Mouse (Mus musculus) MEL (cell line): Measurements from ENCODE around the gene Ttc21b. TPM values are rescaled to one million over a fixed set of nuclear protein-coding genes. Genes with fewer than 3 reads are reported as not detected.

Experiments
- DNase-seq: peaks from one replicate; pipeline ENCODE4 v3.0.0; 2011; ENCODE audit warnings: low read depth, low spot score
- H3K27ac ChIP-seq: 2 replicates; pipeline ENCODE4 v1.5.1; 2012; ENCODE audit warnings: low read depth, mild to moderate bottlenecking, control low read depth, low read length, moderate library complexity; ENCODE audit not compliant: control insufficient read depth
- H3K27me3 ChIP-seq, 2 experiments: fragments of 150-350 bp in 1 of 2; sonication (generic) in 1 of 2; 2 replicates each; pipeline ENCODE4 v1.6.1; 2012; ENCODE audit warnings: low read length in 2 of 2, mild to moderate bottlenecking in 2 of 2, improper control_type of control experiment in 1 of 2, moderate library complexity in 1 of 2; ENCODE audit not compliant: insufficient read depth in 2 of 2, control insufficient read depth in 1 of 2
- H3K36me3 ChIP-seq, 2 experiments: 2 replicates each; pipeline ENCODE4 v1.6.1; 2012 to 2014; ENCODE audit warnings: low read length in 2 of 2, improper control_type of control experiment in 1 of 2, inconsistent platforms in 1 of 2, mild to moderate bottlenecking in 1 of 2; ENCODE audit not compliant: insufficient read depth in 2 of 2, control insufficient read depth in 1 of 2
- H3K4me1 ChIP-seq, 2 experiments: fragments of 150-350 bp in 1 of 2; sonication (generic) in 1 of 2; 2 replicates each; pipeline ENCODE4 v1.6.1; 2012; ENCODE audit warnings: low read length in 2 of 2, improper control_type of control experiment in 1 of 2, mild to moderate bottlenecking in 1 of 2; ENCODE audit not compliant: insufficient read depth in 2 of 2, control insufficient read depth in 1 of 2
- H3K4me3 ChIP-seq, 2 experiments: fragments of 150-350 bp in 1 of 2; sonication (generic) in 1 of 2; 2 replicates each; pipeline ENCODE4 v1.5.1; 2012; ENCODE audit warnings: low read depth in 2 of 2, low read length in 2 of 2, mild to moderate bottlenecking in 2 of 2, moderate library complexity in 2 of 2, control low read depth in 1 of 2, improper control_type of control experiment in 1 of 2; ENCODE audit not compliant: control insufficient read depth in 1 of 2, insufficient read depth in 1 of 2
- H3K79me2 ChIP-seq: 2 replicates; pipeline ENCODE4 v1.6.1; 2012; ENCODE audit warnings: mild to moderate bottlenecking, low read length, moderate library complexity; ENCODE audit not compliant: control insufficient read depth, poor library complexity, insufficient read depth
- H3K9ac ChIP-seq: 2 replicates; pipeline ENCODE4 v1.6.1; 2012; ENCODE audit warnings: low read depth, mild to moderate bottlenecking, control low read depth, low read length, moderate library complexity; ENCODE audit not compliant: control insufficient read depth, poor library complexity, severe bottlenecking
- H3K9me3 ChIP-seq: fragments of 150-350 bp; sonication (generic); replicated peaks from 2 replicates; pipeline ENCODE4 v1.6.1; 2012; ENCODE audit warnings: mild to moderate bottlenecking, low read length, improper control_type of control experiment, moderate library complexity; ENCODE audit not compliant: insufficient read depth
- BHLHE40 ChIP-seq: IDR thresholded peaks from 2 replicates; pipeline ENCODE4 v1.6.1; 2012; ENCODE audit warnings: low read depth, mild to moderate bottlenecking, inconsistent platforms, low read length, improper control_type of control experiment, borderline replicate concordance
- CHD1 ChIP-seq: IDR thresholded peaks from 2 replicates; pipeline ENCODE4 v1.6.1; 2012; ENCODE audit warnings: low read depth, mild to moderate bottlenecking, inconsistent platforms, low read length, improper control_type of control experiment
- CHD2 ChIP-seq: IDR thresholded peaks from 2 replicates; pipeline ENCODE4 v1.6.1; 2011; ENCODE audit warnings: low read length, improper control_type of control experiment
- E2F4 ChIP-seq: IDR thresholded peaks from 2 replicates; pipeline ENCODE4 v1.6.1; 2011; ENCODE audit warnings: low read depth, low read length, improper control_type of control experiment, borderline replicate concordance
- ELF1 ChIP-seq: IDR thresholded peaks from 2 replicates; pipeline ENCODE4 v1.6.1; 2014; ENCODE audit warnings: low read depth, mild to moderate bottlenecking, inconsistent platforms, low read length, improper control_type of control experiment, moderate library complexity
- EP300 ChIP-seq, 2 experiments: IDR thresholded peaks; 2 replicates each; pipeline ENCODE4 v1.6.1; 2011; ENCODE audit warnings: improper control_type of control experiment in 2 of 2, low read length in 2 of 2, low read depth in 1 of 2, mild to moderate bottlenecking in 1 of 2
- GABPA ChIP-seq: IDR thresholded peaks from 2 replicates; pipeline ENCODE4 v1.6.1; 2012; ENCODE audit warnings: low read depth, mild to moderate bottlenecking, inconsistent platforms, low read length, improper control_type of control experiment, moderate library complexity
- MAFK ChIP-seq: IDR thresholded peaks from 2 replicates; pipeline ENCODE4 v1.6.1; 2011; ENCODE audit warnings: low read depth, mild to moderate bottlenecking, low read length, improper control_type of control experiment, borderline replicate concordance
- MXI1 ChIP-seq: IDR thresholded peaks from 2 replicates; pipeline ENCODE4 v1.6.1; 2011; ENCODE audit warnings: mild to moderate bottlenecking, low read depth, low read length, improper control_type of control experiment
- MYC ChIP-seq: IDR thresholded peaks from 2 replicates; pipeline ENCODE4 v1.6.1; 2011; ENCODE audit warnings: low read depth, mild to moderate bottlenecking, low read length, improper control_type of control experiment, moderate library complexity
- POLR2AphosphoS5 ChIP-seq: IDR thresholded peaks from 2 replicates; pipeline ENCODE4 v1.6.1; 2012; ENCODE audit warnings: low read depth, borderline replicate concordance, mild to moderate bottlenecking, inconsistent platforms, low read length, moderate library complexity, mixed read lengths
- RAD21 ChIP-seq: IDR thresholded peaks from 2 replicates; pipeline ENCODE4 v1.6.1; 2011; ENCODE audit warnings: mild to moderate bottlenecking, low read depth, low read length, improper control_type of control experiment
- SIN3A ChIP-seq: IDR thresholded peaks from 2 replicates; pipeline ENCODE4 v1.6.1; 2012; ENCODE audit warnings: low read length, improper control_type of control experiment, inconsistent platforms
- TAL1 ChIP-seq: IDR thresholded peaks from 2 replicates; pipeline ENCODE4 v1.6.1; 2012; ENCODE audit warnings: mild to moderate bottlenecking, inconsistent platforms, low read length, moderate library complexity, mixed read lengths
- USF1 ChIP-seq: IDR thresholded peaks from 2 replicates; pipeline ENCODE4 v1.6.1; 2014; ENCODE audit warnings: low read depth, mild to moderate bottlenecking, inconsistent platforms, low read length, improper control_type of control experiment, moderate library complexity
- USF2 ChIP-seq, 2 experiments: IDR thresholded peaks; 2 replicates each; pipeline ENCODE4 v1.6.1; 2011 to 2012; ENCODE audit warnings: improper control_type of control experiment in 2 of 2, low read length in 2 of 2, borderline replicate concordance in 1 of 2, inconsistent platforms in 1 of 2, low read depth in 1 of 2, mild to moderate bottlenecking in 1 of 2; ENCODE audit not compliant: insufficient read depth in 1 of 2
- ZKSCAN1 ChIP-seq: IDR thresholded peaks from 2 replicates; pipeline ENCODE4 v1.6.1; 2012; ENCODE audit warnings: low read depth, mild to moderate bottlenecking, inconsistent platforms, low read length, improper control_type of control experiment, moderate library complexity
- polyA plus RNA-seq, 2 experiments: library from polyadenylated mRNA; stranded (reverse) in 1 of 2; unstranded in 1 of 2; fragments of >175 nt in 1 of 2; fragments of >200 nt in 1 of 2; gene quantifications; 2 replicates each; pipeline versions ENCODE4 v1.2.1 to v1.2.4; 2012; ENCODE audit warnings: low replicate concordance in 2 of 2, low read depth in 1 of 2; ENCODE audit not compliant: insufficient read length in 2 of 2, insufficient read depth in 1 of 2, missing spikeins in 1 of 2
- total RNA-seq: library from RNA; depleted of rRNA; stranded (reverse); fragments of 300-350 nt; gene quantifications from 2 replicates; pipeline ENCODE4 v1.2.3, GENCODE M21; 2012

Gene Ttc21b
- total and polyA plus RNA-seq, 3 experiments, result not detected

GRCm38 (mm10) chr2:66209875-66210274, 46.5 kb downstream of the Ttc21b start:
- no peaks in the 10 kb centered on the region for H3K79me2 ChIP-seq
- TF ChIP-seq MYC, result no peak
- TF ChIP-seq MAFK, result no peak
- no peak for TF ChIP-seq USF2 (IDR thresholded peaks at IDR 0.05; ENCODE audit: borderline replicate concordance in 1 of 2, insufficient read depth in 1 of 2, low read depth in 1 of 2, low read length in 2 of 2)
- no peak for TF ChIP-seq POLR2AphosphoS5

GRCm38 (mm10) chr2:66209353-66209752, 47.1 kb downstream of the Ttc21b start:
- Histone ChIP-seq H3K4me1 (no peaks in the 10 kb centered on the region), H3K27ac (no peak overlapping the region), H3K27me3 (no peaks in the 10 kb centered on the region), H3K36me3 (no peaks in the 10 kb centered on the region), H3K4me3 (no peak overlapping the region), H3K9ac (no peak overlapping the region), H3K9me3 (no peaks in the 10 kb centered on the region), H3K79me2 (no peaks in the 10 kb centered on the region)
- no peak for TF ChIP-seq TAL1
- TF ChIP-seq GABPA, result no peak
- TF ChIP-seq ELF1, result no peak
- no peak for TF ChIP-seq SIN3A
- TF ChIP-seq ZKSCAN1, result no peak
- TF ChIP-seq MXI1, result no peak
- no peak for TF ChIP-seq BHLHE40
- TF ChIP-seq USF1, result no peak
- TF ChIP-seq EP300 (IDR thresholded peaks at IDR 0.05; ENCODE audit: low read depth in 1 of 2, low read length in 2 of 2), result no peak
- TF ChIP-seq CHD1, result no peak
- no peak for TF ChIP-seq CHD2
- TF ChIP-seq E2F4, result no peak
- no peak for TF ChIP-seq RAD21
- no peak for DNase-seq

More at GRCm38 (mm10) chr2:66209875-66210274, 46.5 kb downstream of the Ttc21b start:
- Histone ChIP-seq H3K4me3 (no peak overlapping the region), H3K4me1 (no peaks in the 10 kb centered on the region), H3K9me3 (no peaks in the 10 kb centered on the region), H3K9ac (no peak overlapping the region), H3K27ac (no peak overlapping the region), H3K27me3 (no peaks in the 10 kb centered on the region), H3K36me3 (no peaks in the 10 kb centered on the region)
- no peak for DNase-seq
